Mouse (Mus musculus): ENCODE data around the gene F11r. TPM values are rescaled to one million over a fixed set of nuclear protein-coding genes. Genes with fewer than 3 reads are reported as not detected.

Gene F11r
- polyA plus RNA-seq, 1 experiment = 21.5 TPM

DNA sequence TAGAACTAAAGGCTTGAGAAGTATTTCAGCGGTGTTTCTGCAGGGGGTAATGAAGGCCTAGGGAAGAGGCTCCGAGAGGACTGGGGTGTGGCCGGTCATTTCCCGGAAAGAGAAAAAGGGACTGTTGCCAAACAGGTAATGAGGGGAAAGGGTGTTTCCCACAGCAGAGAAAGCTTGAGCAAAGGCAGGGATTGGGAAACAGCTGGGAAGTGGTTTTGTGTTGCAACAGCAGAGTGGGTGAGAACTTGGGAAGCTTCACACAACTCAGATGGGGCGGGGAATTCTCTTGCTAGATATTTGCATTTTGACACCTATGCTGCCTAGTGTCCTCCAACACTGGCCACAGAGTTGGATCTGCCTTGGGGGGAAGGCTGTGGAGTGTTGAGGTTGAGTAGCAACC lies 15.6 kb downstream of the F11r start:
- no peaks in the 10 kb centered on the region for H3K4me1 ChIP-seq (ENCODE audit: control insufficient read depth, insufficient read depth, low read length)
- H3K27ac ChIP-seq (ENCODE audit: control insufficient read depth, insufficient read depth, low read depth, low read length, poor library complexity) = peak overlapping the region; percentile 11; the same call in 1 of the 2 replicates
- WGBS = 48% methylated on average over 5 of the region's 5 CpGs

DNA sequence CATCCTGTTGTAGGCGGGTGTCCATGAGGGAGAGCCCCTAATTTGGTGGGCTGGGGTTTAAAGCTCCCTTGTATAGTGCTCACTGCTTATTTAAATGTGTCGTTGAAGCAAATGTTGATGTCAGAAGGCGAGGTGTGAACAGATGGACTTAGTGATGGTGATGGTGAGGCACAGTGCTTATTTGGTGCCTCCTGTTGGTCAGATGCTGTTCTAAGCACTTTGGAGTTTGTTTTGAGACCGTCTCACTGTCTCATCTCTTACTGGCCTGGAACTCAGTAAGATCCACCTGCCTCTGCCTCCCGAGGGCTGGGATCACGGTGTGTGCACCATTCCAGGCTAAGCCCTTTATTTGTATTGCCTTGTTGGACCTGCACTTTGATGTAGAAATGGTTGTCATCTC lies 17.6 kb downstream of the F11r start:
- 73% methylated on average over 6 of the region's 6 CpGs for WGBS
- no peak overlapping the region for H3K27ac ChIP-seq (ENCODE audit: control insufficient read depth, insufficient read depth, low read depth, low read length, poor library complexity)
- no peak overlapping the region for H3K4me3 ChIP-seq (replicated peaks; ENCODE audit: control insufficient read depth, low read depth, low read length)
- H3K4me1 ChIP-seq (ENCODE audit: control insufficient read depth, insufficient read depth, low read length) = no peaks in the 10 kb centered on the region
- TF ChIP-seq POLR2A (IDR thresholded peaks at IDR 0.05; ENCODE audit: borderline replicate concordance, control insufficient read depth, low read depth, low read length) = no peak
- TF ChIP-seq CTCF (IDR thresholded peaks at IDR 0.05; ENCODE audit: control insufficient read depth, insufficient read depth, low read length) = no peak

More for the DNA sequence above, 15.6 kb downstream of the F11r start:
- no peak overlapping the region for H3K4me3 ChIP-seq (replicated peaks; ENCODE audit: control insufficient read depth, low read depth, low read length)
- TF ChIP-seq CTCF (IDR thresholded peaks at IDR 0.05; ENCODE audit: control insufficient read depth, insufficient read depth, low read length) (no peak), POLR2A (IDR thresholded peaks at IDR 0.05; ENCODE audit: borderline replicate concordance, control insufficient read depth, low read depth, low read length) (no peak)

DNA sequence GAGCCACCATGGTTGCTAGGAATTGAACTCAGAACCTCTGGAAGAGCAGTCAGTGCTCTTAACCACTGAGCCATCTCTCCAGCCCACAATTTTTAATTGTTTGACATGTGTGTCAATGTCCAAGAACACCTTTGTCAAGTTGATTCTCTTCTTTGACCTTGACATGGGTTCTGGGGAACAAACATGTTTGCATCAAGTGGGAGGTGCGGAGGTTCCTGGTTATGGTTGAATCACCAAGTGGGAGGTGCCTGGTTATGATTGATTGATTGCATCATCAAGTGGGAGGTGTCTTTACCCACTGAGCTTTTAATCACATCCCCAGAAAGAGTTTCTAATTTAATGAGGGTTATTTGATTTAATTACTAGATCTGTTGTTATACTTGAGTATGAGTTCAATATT lies 20.2 kb downstream of the F11r start:
- 70% methylated on average over 1 of the region's 1 CpGs for WGBS
- H3K4me1 ChIP-seq (ENCODE audit: control insufficient read depth, insufficient read depth, low read length) = no peaks in the 10 kb centered on the region; the same call in 1 of the 2 replicates

DNA sequence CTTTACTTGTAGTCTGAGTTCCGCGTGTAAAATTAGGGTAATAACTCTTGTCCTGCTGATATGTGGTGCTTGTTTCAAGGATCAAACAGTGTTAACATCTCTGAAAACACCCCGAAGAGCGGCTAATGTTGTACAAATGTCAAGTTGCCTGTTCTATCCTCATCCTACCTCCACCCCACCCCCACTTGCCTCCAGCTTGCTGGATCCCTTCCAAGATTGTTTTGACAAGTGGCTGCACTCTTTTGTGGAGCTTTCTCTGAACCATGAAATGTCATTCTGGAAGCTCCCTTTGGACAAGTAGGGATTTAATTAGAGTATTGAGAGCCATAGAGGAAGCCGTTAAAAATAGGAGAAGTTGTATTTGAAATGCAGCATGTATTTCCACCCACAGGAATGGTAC lies 22.5 kb downstream of the F11r start:
- WGBS = 58% methylated on average over 5 of the region's 5 CpGs
- Histone ChIP-seq H3K4me1 (ENCODE audit: control insufficient read depth, insufficient read depth, low read length) (no peaks in the 10 kb centered on the region; the same call in 1 of the 2 replicates), H3K27ac (ENCODE audit: control insufficient read depth, insufficient read depth, low read depth, low read length, poor library complexity) (no peak overlapping the region), H3K4me3 (replicated peaks; ENCODE audit: control insufficient read depth, low read depth, low read length) (no peak overlapping the region)
- TF ChIP-seq CTCF (IDR thresholded peaks at IDR 0.05; ENCODE audit: control insufficient read depth, insufficient read depth, low read length) = no peak
- no peak for TF ChIP-seq POLR2A (IDR thresholded peaks at IDR 0.05; ENCODE audit: borderline replicate concordance, control insufficient read depth, low read depth, low read length)

More for the DNA sequence above, 20.2 kb downstream of the F11r start:
- Histone ChIP-seq H3K4me3 (replicated peaks; ENCODE audit: control insufficient read depth, low read depth, low read length) (no peak overlapping the region), H3K27ac (ENCODE audit: control insufficient read depth, insufficient read depth, low read depth, low read length, poor library complexity) (no peak overlapping the region)
- TF ChIP-seq POLR2A (IDR thresholded peaks at IDR 0.05; ENCODE audit: borderline replicate concordance, control insufficient read depth, low read depth, low read length) (no peak), CTCF (IDR thresholded peaks at IDR 0.05; ENCODE audit: control insufficient read depth, insufficient read depth, low read length) (no peak)

DNA sequence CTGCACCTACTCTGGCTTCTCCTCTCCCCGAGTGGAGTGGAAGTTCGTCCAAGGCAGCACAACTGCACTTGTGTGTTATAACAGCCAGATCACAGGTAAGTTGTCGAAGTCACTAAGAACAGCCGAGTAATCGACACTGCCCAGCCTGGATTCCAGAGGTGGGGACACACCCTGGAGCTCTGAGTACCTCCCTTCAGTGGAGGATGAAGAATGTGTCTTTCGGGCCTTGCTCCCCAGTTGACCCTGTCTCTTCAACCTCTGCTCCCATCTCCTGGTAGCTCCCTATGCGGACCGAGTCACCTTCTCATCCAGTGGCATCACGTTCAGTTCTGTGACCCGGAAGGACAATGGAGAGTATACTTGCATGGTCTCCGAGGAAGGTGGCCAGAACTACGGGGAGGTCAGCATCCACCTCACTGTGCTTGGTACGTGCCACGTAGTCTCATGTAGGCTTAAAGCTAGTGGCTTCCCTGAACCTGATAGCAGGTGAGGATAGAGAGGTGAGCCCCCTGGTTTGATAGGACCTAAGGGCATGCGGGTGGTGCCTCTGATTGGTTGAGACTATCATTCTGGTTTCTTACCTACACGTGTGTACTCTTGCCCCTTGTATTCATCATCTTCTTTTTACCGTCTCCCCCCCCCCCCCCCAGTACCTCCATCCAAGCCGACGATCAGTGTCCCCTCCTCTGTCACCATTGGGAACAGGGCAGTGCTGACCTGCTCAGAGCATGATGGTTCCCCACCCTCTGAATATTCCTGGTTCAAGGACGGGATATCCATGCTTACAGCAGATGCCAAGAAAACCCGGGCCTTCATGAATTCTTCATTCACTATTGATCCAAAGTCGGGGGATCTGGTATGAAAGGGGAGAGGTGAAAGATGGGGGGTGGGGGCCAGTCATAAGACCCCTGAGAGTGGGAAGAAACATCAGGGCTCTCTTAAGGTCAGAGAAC lies 23.5 kb downstream of the F11r start:
- no peak overlapping the region for H3K27ac ChIP-seq (ENCODE audit: control insufficient read depth, insufficient read depth, low read depth, low read length, poor library complexity)
- WGBS = 89% methylated on average over 22 of the region's 22 CpGs
- no peaks in the 10 kb centered on the region; the same call in 1 of the 2 replicates for H3K4me1 ChIP-seq (ENCODE audit: control insufficient read depth, insufficient read depth, low read length)
- H3K4me3 ChIP-seq (replicated peaks; ENCODE audit: control insufficient read depth, low read depth, low read length) = no peak overlapping the region
- TF ChIP-seq POLR2A (IDR thresholded peaks at IDR 0.05; ENCODE audit: borderline replicate concordance, control insufficient read depth, low read depth, low read length) (no peak), CTCF (IDR thresholded peaks at IDR 0.05; ENCODE audit: control insufficient read depth, insufficient read depth, low read length) (no peak)

DNA sequence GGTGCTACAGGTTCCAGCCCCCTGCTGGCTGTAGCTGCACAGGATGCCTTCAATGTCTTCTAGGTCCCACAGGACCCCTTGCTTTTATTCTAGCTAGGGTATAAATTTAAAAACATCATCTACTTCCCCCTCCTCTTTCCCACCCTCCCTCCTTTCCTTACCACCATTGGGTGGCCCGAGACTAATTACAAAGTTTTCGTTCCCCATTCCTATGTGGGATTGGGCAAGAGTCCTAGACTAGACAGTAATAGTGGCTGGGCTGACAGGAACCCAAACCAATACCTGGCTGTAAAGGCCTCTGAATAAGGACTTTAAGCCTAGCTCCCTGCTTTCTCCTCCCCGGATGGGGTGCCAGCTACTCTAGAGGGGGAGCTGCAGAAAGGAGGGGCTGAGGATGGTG lies 25.8 kb downstream of the F11r start:
- Histone ChIP-seq H3K4me1 (ENCODE audit: control insufficient read depth, insufficient read depth, low read length) (no peaks in the 10 kb centered on the region; the same call in 1 of the 2 replicates), H3K27ac (ENCODE audit: control insufficient read depth, insufficient read depth, low read depth, low read length, poor library complexity) (no peak overlapping the region), H3K4me3 (replicated peaks; ENCODE audit: control insufficient read depth, low read depth, low read length) (no peak overlapping the region)
- TF ChIP-seq CTCF (IDR thresholded peaks at IDR 0.05; ENCODE audit: control insufficient read depth, insufficient read depth, low read length) (no peak), POLR2A (IDR thresholded peaks at IDR 0.05; ENCODE audit: borderline replicate concordance, control insufficient read depth, low read depth, low read length) (no peak)
- WGBS = 36% methylated on average over 3 of the region's 3 CpGs

DNA sequence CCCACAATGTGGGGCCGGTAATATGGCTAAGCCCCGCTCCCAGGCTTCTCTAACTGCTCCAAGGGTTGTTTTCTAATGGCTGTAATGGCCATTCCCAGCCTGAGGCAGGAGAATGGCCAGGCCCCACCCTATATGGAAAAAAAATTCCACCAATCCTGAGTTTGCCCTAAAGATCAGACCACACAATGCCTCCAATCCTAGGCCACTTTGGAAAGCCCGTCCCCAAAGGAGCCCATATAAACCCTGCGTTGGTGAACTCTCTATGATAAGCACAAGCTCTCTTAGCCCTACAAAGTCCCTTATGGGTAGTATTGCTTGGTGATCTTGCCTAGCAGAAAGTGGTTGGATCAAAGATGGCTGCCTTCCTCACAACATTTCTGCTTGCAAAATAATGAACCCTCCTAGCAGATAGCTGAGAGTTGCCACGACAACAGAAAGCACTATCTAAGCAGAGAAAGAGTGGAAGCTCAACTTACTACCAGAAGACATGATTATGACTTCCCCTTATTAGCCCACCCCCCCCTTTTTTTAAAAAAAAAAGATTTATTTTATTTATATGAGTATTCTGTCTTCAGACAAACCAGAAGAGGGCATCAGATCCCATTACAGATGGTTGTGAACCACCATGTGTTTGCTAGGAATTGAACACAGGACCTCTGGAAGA lies 28.5 kb downstream of the F11r start:
- WGBS = 66% methylated on average over 5 of the region's 5 CpGs
- Histone ChIP-seq H3K27ac (ENCODE audit: control insufficient read depth, insufficient read depth, low read depth, low read length, poor library complexity) (peak overlapping the region; percentile 77; the same call in 1 of the 2 replicates), H3K4me1 (ENCODE audit: control insufficient read depth, insufficient read depth, low read length) (no peaks in the 10 kb centered on the region; the same call in 1 of the 2 replicates), H3K4me3 (replicated peaks; ENCODE audit: control insufficient read depth, low read depth, low read length) (no peak overlapping the region)
- no peak for TF ChIP-seq CTCF (IDR thresholded peaks at IDR 0.05; ENCODE audit: control insufficient read depth, insufficient read depth, low read length)
- TF ChIP-seq POLR2A (IDR thresholded peaks at IDR 0.05; ENCODE audit: borderline replicate concordance, control insufficient read depth, low read depth, low read length) = no peak

DNA sequence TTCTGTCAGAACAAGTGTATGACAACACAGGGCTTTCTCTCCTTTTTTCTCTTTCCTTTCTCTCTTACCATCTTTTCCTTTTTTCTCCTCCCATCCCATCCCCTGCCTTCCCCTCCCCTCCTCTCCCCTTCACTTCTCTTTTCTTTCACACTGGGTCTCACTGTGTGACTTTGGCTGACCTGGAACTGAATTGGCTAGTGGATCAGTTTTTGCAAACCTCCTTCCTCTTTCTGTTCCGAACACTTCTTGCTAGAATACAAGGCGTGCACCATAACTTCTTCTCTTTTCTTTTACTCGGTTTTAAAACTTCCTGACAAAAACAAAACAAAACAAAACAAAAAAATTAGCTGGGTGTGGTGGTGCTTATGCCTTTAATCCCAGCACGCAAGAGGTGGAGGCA lies 29.2 kb downstream of the F11r start:
- TF ChIP-seq CTCF (IDR thresholded peaks at IDR 0.05; ENCODE audit: control insufficient read depth, insufficient read depth, low read length) = no peak
- no peak for TF ChIP-seq POLR2A (IDR thresholded peaks at IDR 0.05; ENCODE audit: borderline replicate concordance, control insufficient read depth, low read depth, low read length)
- Histone ChIP-seq H3K27ac (ENCODE audit: control insufficient read depth, insufficient read depth, low read depth, low read length, poor library complexity) (peak overlapping the region; percentile 77; the same call in 1 of the 2 replicates), H3K4me3 (replicated peaks; ENCODE audit: control insufficient read depth, low read depth, low read length) (peak overlapping the region; percentile 65), H3K4me1 (ENCODE audit: control insufficient read depth, insufficient read depth, low read length) (no peaks in the 10 kb centered on the region; the same call in 1 of the 2 replicates)
- WGBS = 9% methylated on average over 4 of the region's 4 CpGs
